Mouse (Mus musculus) hindbrain, postnatal 0 days (tissue): ENCODE data around the gene Kalrn. TPM values are rescaled to one million over a fixed set of nuclear protein-coding genes. Genes with fewer than 3 reads are reported as not detected.

Experiments
- ATAC-seq: fragments of 200-750 bp; cut with Nextera tagmentation; 2 replicates; pipeline ENCODE4 v1.8.0; 2017; ENCODE audit warnings: mild to moderate bottlenecking, moderate TSS enrichment, moderate library complexity
- DNase-seq: peaks from one replicate; pipeline ENCODE4 v3.0.0-alpha.2; 2015; ENCODE audit warnings: low spot score
- H3K27ac ChIP-seq: fragments of 300-500 bp; sonication (generic); 2 replicates; pipeline ENCODE4 v1.5.1; 2014; ENCODE audit warnings: mild to moderate bottlenecking
- H3K27me3 ChIP-seq: fragments of 300-500 bp; sonication (generic); 2 replicates; pipeline ENCODE4 v1.6.1; 2014; ENCODE audit warnings: low read length, mixed read lengths; ENCODE audit not compliant: insufficient read depth
- H3K36me3 ChIP-seq: fragments of 300-500 bp; sonication (generic); 2 replicates; pipeline ENCODE4 v1.6.1; 2014; ENCODE audit warnings: low read length, mixed read lengths; ENCODE audit not compliant: insufficient read depth
- H3K4me1 ChIP-seq: fragments of 300-500 bp; sonication (generic); 2 replicates; pipeline ENCODE4 v1.6.1; 2014; ENCODE audit warnings: antibody characterized with exemption, low read length, mixed read lengths; ENCODE audit not compliant: insufficient read depth
- H3K4me2 ChIP-seq: fragments of 300-500 bp; sonication (generic); 2 replicates; pipeline ENCODE4 v1.6.1; 2014; ENCODE audit warnings: low read depth, mild to moderate bottlenecking, low read length, moderate library complexity, mixed read lengths
- H3K4me3 ChIP-seq: fragments of 300-500 bp; sonication (generic); 2 replicates; pipeline ENCODE4 v1.5.1; 2014; ENCODE audit warnings: low read length
- H3K9ac ChIP-seq: fragments of 300-500 bp; sonication (generic); replicated peaks from 2 replicates; pipeline ENCODE4 v1.6.1; 2014; ENCODE audit warnings: mild to moderate bottlenecking, low read length, moderate library complexity, mixed read lengths
- H3K9me3 ChIP-seq: fragments of 300-500 bp; sonication (generic); 2 replicates; pipeline ENCODE4 v1.6.1; 2016; ENCODE audit warnings: low read length, mixed read lengths
- CTCF ChIP-seq: IDR thresholded peaks from 2 replicates; pipeline ENCODE4 v1.5.1; 2016; ENCODE audit warnings: antibody characterized with exemption, control low read depth, low read depth
- WGBS: fragments of 180-500 bp; shearing (Covaris S2); extraction: QIAGEN DNeasy Blood & Tissue Kit; methylation state at CpG from one replicate; pipeline ENCODE4 v1.1.7; 2014; 5-methylcytosine and 5-hydroxymethylcytosine counted together
- polyA plus RNA-seq: library from polyadenylated mRNA; unstranded; fragments of >200 nt; fragmentation: Nextera tagmentation; extraction: Ambion mirVana; gene quantifications from 2 replicates; pipeline ENCODE4 v1.2.1, GENCODE M21; 2015
- total RNA-seq: library from RNA; depleted of rRNA; stranded (reverse); fragments of >200 nt; gene quantifications from 2 replicates; pipeline ENCODE4 v1.2.3, GENCODE M21; 2014

The Kalrn gene
- total and polyA plus RNA-seq, 2 experiments from 2014 or later = 17.0 to 107 TPM

DNA sequence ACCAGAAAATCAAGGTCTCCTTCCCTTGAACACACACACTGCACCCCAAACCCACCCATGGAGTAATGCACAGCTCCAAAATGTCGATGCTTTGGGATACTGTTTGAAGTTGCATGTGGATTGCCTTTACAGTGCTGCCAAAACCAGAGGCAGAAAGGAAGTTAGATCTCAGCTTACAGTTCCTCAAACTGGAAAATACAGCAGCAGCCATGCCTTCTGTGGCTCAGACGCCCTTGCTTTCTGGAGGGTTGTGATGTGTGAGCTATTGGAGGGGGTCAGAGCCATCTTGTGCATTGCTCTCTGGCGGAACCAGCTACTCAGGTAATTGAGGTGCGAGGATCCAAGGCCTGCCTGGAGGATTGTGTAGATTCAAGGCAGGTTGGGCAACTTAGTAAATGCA lies 636.4 kb downstream of the Kalrn start:
- 86% methylated on average over 4 of the region's 4 CpGs for WGBS
- ATAC-seq = no peak
- Histone ChIP-seq H3K4me3 (no peak overlapping the region), H3K4me2 (no peak overlapping the region), H3K27me3 (no peaks in the 10 kb centered on the region), H3K9ac (no peak overlapping the region), H3K9me3 (no peaks in the 10 kb centered on the region), H3K36me3 (no peaks in the 10 kb centered on the region), H3K27ac (no peak overlapping the region), H3K4me1 (peaks cover 44% of the 10 kb centered on the region)
- DNase-seq = no peak
- TF ChIP-seq CTCF = no peak

- ATAC-seq (no peak), DNase-seq (no peak)
- no peaks in the 10 kb centered on the region for H3K9me3 ChIP-seq
- H3K36me3 ChIP-seq = no peaks in the 10 kb centered on the region
- no peak overlapping the region for H3K4me2 ChIP-seq
- no peak overlapping the region for H3K9ac ChIP-seq
- 96% methylated on average over 6 of the region's 6 CpGs for WGBS
- H3K27ac ChIP-seq = no peak overlapping the region
- H3K4me1 ChIP-seq = peaks cover 29% of the 10 kb centered on the region
- H3K27me3 ChIP-seq = no peaks in the 10 kb centered on the region
- H3K4me3 ChIP-seq = no peak overlapping the region
- TF ChIP-seq CTCF = no peak
Measured at GRCm38 (mm10) chr16:33935407-33935785, 637.9 kb downstream of the Kalrn start.

GRCm38 (mm10) chr16:33934701-33935406 lies 638.5 kb downstream of the Kalrn start:
- 51% methylated on average over 5 of the region's 5 CpGs for WGBS
- H3K9me3 ChIP-seq = no peaks in the 10 kb centered on the region
- peak; percentile 70 for DNase-seq
- TF ChIP-seq CTCF = no peak
- ATAC-seq = 0 out of 2 replicates have a peak, but pooled peaks have one; percentile 11
- H3K9ac ChIP-seq = no peak overlapping the region
- H3K4me3 ChIP-seq = no peak overlapping the region
- no peaks in the 10 kb centered on the region for H3K27me3 ChIP-seq
- peaks cover 25% of the 10 kb centered on the region for H3K4me1 ChIP-seq
- no peaks in the 10 kb centered on the region for H3K36me3 ChIP-seq
- H3K4me2 ChIP-seq = no peak overlapping the region
- H3K27ac ChIP-seq = peak overlapping the region; percentile 50

- TF ChIP-seq CTCF = no peak
- Histone ChIP-seq H3K4me2 (no peak overlapping the region), H3K27me3 (no peaks in the 10 kb centered on the region), H3K27ac (no peak overlapping the region), H3K9ac (no peak overlapping the region), H3K36me3 (no peaks in the 10 kb centered on the region), H3K9me3 (no peaks in the 10 kb centered on the region), H3K4me1 (peaks cover 22% of the 10 kb centered on the region), H3K4me3 (no peak overlapping the region)
- ATAC-seq (no peak), DNase-seq (no peak)
- WGBS = 92% methylated on average over 11 of the region's 11 CpGs
Measured at GRCm38 (mm10) chr16:33933411-33933810, 639.9 kb downstream of the Kalrn start.

DNA sequence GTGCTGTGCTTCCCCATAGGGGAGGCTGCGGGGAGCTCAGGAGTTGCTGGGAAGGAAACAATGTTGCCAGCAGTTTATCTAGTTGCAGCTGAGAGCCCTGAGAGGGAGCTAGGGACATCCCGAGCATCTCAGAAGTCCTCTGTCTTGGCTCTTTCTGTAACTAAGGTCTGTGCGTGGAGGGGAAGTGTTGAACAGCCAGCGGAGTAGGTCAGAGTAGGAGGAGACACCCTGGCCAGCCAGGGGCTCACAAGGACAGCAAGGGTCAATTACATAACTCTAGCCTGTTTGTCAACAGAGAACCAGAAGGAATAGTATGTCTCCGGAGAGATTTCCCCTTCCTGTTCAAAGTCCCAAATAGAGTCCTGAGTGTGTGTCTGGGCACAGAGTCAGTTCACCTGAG lies 641.2 kb downstream of the Kalrn start:
- TF ChIP-seq CTCF = no peak
- DNase-seq = no peak
- Histone ChIP-seq H3K4me1 (peaks cover 12% of the 10 kb centered on the region; the same call in 1 of the 2 replicates), H3K9me3 (no peaks in the 10 kb centered on the region), H3K4me2 (no peak overlapping the region), H3K27ac (no peak overlapping the region), H3K4me3 (no peak overlapping the region), H3K9ac (no peak overlapping the region), H3K27me3 (no peaks in the 10 kb centered on the region), H3K36me3 (no peaks in the 10 kb centered on the region)
- no peak for ATAC-seq
- WGBS = 61% methylated on average over 5 of the region's 5 CpGs

DNA sequence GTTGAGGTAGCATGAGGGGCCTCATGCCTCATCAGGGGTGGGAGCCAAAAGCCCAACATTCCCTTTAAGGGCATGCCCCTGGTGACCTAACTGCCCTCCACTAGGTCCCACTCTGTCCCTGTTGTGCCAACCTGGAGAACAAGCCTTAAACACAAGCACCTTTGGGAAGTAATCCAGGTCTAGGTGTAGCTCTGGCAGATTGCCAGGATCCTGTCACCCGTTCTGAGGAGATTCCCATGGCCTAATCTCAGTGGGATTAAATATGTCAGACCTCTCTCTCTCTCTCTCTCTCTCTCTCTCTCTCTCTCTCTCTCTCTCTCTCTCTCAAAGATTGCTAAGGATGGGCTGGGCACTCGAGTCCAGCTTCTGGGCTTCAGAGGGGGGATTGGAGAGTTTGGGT lies 641.6 kb downstream of the Kalrn start:
- no peak for TF ChIP-seq CTCF
- no peak overlapping the region for H3K9ac ChIP-seq
- ATAC-seq (no peak), DNase-seq (no peak)
- H3K27ac ChIP-seq = no peak overlapping the region
- peaks cover 12% of the 10 kb centered on the region; the same call in 1 of the 2 replicates for H3K4me1 ChIP-seq
- H3K27me3 ChIP-seq = no peaks in the 10 kb centered on the region
- no peaks in the 10 kb centered on the region for H3K36me3 ChIP-seq
- no peaks in the 10 kb centered on the region for H3K9me3 ChIP-seq
- no peak overlapping the region for H3K4me2 ChIP-seq
- 34% methylated on average over 2 of the region's 2 CpGs for WGBS
- no peak overlapping the region for H3K4me3 ChIP-seq

DNA sequence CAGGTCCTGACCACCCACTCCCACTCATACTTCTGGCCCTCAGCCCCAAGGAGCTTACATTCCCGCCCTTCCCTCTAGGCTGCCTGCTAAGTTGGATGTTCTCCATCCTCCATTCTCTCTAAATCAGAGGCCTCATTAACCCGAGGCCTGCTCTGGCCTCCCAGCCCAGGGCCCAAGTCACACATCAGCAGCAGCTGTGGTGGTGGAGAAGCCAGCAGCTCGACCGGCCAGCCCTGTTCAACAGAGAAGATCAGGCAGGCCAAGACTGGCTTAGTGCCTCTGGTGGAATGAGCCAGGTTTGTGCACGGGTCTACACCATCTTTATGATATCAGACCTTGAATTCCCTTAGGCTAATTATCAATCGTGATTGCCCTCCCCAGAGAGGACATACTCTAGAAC lies 642.5 kb downstream of the Kalrn start:
- no peak for TF ChIP-seq CTCF
- no peaks in the 10 kb centered on the region for H3K9me3 ChIP-seq

More for the DNA sequence above, 642.5 kb downstream of the Kalrn start:
- Histone ChIP-seq H3K27me3 (no peaks in the 10 kb centered on the region), H3K4me1 (peaks cover 12% of the 10 kb centered on the region; the same call in 1 of the 2 replicates), H3K4me3 (no peak overlapping the region), H3K27ac (no peak overlapping the region), H3K36me3 (no peaks in the 10 kb centered on the region), H3K4me2 (no peak overlapping the region), H3K9ac (no peak overlapping the region)
- DNase-seq (no peak), ATAC-seq (no peak)
- WGBS = 75% methylated on average over 6 of the region's 6 CpGs
